Mouse (Mus musculus) kidney, postnatal 4 days (tissue): ENCODE data around the gene Eme2.
"Not testable (repeated sequence)": the region's sequence is repeated elsewhere in the genome, so short reads cannot be mapped to it uniquely, and the experiment has no call there.

Source experiments
- DNase-seq, 2 experiments: peaks; one replicate each; pipeline ENCODE4 v3.0.0; 2021; ENCODE audit warnings: mixed read lengths in 2 of 2

The Eme2 gene

DNA sequence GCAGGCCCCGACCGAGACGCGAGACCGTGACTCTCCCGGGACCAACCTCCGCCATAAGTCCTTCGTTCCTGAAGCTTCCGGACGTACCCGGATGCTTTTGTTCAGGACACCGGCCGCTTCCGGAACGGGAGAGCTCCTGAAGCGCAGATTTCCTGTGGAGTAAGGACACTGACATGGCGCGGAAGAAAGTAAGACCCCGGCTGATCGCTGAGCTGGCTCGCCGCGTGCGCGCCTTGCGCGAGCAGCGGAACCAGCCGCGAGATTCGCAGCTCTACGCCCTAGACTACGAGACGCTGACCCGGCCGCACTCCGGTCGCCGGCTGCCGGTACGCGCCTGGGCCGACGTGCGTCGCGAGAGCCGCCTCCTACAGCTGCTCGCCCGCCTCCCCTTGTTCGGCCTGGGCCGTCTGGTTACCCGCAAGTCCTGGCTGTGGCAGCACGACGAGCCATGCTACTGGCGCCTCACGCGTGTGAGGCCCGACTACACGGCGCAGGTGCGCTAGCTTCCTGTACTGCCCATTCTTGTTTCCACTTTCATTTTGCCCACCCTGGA lies at the start of gene Eme2, which contains the start of gene Mrps34:
Gene Eme2, minus strand, starts transcription at position 93 of the 553 bp plus-strand sequence.
Gene Mrps34, plus strand, starts transcription at position 122 of the 553 bp plus-strand sequence.
- peak; percentile 89 to 92 for DNase-seq

DNA sequence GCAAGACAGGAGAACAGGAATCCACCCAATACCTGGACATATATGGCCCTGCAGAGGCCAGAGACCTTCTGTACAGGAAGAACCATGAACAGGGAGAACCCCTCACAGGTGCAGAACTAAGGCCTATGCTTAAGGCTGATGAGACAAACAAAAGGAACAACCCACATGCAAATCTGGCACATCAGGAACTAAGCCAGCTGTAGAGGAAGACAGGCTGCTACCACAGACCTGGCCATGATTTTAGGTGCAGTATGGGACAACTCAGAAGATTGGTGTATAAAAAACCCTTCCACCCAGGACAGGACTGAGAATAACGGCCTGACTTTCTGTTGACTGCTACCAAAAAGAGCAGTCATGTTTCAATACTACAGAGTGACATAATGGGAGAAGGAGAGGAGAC lies 48.7 kb upstream of the Eme2 start:
- not testable (repeated sequence) for DNase-seq

DNA sequence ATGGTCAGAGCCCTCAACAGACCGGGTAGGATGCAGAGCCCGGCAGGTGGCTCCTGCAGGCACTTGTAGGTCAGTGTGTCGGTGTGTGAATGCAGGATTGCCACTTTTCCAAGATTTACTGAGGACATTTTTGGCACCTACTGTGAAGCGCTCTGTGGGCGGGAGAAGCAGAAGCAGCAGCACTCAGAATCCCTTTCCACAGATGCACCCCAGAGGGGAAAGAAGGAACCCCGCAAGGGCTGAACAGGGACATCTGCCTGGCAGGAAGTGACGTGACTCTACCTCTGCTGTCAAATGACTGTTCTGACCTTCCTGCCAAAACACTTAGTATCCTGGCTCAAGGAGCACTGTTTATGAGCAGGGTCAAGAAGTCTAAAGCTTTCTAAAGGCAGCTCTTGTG lies 48.1 kb upstream of the Eme2 start:
- DNase-seq = no peak

DNA sequence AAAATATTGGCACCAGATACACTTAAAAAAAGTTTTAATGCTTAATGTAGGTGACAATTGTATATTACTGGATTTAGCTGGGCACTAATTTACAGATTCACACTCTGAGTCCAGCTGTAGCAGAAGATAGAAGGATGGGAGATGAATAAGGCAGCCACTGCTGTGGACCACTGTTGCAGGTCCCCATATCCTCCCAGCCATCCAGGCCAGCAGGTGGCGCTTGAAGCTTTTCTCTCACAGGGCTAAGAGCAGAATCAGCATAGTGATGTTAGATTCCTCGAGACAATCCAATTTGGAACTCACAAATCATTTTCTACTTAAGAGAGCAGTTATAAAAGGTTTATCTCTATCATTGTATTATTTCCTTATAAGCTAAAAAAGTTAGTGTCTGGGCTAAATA lies 47.6 kb upstream of the Eme2 start:
- peak; percentile 74 to 80 for DNase-seq

DNA sequence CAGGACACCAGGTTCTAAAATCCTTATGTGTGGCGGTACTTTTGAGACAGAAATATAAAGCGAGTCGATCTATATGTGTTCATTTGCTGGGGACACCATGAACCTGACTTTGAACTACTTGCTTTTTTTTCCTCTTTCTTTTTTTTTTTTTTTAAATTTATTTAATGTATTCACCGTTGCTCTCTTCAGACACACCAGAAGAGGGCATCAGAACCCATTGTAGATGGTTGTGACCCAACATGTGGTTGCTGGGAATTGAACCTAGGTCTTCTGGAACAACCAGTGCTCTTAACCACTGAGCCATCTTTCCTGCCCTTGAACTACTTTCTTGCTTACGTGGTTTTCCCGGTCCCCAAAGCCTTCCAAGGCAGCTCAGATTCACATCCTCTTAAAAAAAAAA lies 42.4 kb upstream of the Eme2 start:
- DNase-seq = no peak

DNA sequence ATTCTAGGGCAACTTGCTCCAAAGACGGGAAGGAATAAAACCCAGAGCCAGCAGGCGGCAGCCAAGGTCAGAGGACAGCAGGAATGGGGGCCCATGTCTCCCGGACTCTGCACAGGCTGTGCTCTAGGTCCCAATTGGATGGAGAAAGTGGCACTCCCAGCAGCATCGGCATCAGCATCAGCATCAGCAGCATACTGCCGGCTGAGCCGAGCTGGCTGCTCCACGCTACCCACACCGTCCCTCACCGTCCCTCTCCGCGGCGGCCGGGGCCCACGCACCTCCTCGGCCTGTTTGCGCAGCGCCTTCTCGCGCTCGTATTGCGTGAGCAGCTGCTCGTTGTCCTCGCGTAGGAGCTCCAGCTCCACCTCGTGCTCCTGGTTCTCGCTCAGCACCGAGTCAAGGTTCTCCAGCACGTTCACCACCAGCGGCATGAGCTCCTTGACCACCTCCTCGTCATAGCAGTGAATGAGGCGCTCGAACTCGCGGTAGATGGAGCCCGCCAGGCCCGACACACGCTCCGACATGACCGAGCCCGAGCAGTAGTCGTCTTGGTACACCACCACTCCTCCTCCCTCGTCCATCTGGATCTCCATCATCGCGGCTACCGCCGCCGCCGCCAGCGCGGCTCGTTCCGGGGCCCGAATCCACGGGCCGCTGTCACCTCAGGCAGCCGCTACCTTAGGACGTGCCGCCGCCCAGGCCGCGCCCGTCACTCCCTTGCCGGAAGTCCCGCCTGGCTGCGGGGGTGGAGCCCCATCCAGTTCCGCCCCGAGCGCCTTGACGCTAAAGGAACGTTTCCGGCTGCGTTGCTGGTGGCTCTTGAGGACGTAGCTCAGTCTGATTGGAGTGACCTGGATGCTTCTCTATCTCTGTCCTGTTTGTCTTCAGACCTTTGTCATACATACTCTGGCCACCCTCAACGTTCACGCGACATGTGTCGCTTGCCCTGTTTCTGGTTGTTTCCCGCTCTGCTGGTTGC lies 41.7 kb upstream of the Eme2 start, which contains the start of gene Mapk8ip3:
Gene Mapk8ip3, minus strand, starts transcription at position 719 of the 979 bp plus-strand sequence.
- peak; percentile 96 to 97 for DNase-seq

DNA sequence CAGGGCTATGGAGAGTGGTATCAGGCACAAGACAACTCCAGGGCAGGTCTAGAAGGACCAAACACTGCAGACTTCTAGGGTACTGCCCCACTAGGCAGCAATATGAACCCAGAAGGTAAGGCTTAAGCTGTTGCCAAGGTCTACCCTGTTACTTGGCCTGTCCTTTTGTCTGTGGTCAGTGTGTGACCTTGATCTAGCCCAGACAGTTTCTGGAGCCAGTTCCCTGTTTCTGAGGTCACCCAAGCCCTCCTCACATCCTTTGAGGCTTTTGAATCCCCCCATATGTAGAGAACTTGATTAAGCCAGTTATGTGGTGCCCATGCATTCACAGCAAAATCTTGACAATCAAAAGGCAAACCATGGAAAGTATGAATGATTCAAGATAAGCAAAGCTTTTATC lies 40.8 kb upstream of the Eme2 start:
- DNase-seq = no peak

DNA sequence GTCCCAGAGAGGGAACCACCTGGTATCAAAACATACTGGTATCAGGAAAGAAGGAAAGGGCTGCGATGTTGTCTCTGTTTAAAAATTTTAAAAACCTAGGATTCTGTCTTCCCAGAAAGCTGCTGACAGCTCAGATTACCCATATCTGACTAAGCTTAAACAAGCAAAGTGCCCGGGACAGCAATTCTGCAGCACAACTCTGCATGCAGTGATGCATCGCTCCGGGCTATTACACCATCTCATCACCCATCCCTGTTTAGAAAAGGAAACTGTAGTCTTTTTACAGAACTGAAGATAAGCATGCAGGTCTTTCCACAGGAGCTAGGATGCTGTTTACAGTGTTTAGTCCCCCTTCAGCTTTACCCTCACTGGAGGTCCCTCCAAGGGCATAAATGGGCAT lies 40.0 kb upstream of the Eme2 start:
- no peak for DNase-seq

DNA sequence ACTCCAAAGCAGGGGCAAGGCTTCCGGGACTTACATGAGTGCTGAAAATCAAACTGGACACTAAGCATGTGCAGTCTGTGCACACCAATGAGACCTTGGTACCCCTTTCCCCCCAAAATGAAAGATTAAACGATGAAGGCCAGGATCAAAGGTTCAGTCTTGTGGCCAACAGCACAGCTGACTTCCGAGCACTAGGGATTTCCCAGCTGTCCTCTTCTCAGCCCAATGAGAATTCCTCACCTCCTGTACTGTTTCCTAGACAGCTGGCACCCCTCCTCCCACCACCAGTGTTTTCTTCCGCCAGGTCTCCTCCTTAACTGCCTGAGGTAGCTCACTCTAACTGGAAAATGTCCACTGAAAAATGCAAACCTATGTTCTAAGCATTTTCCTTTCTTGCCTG lies 38.3 kb upstream of the Eme2 start:
- no peak for DNase-seq

DNA sequence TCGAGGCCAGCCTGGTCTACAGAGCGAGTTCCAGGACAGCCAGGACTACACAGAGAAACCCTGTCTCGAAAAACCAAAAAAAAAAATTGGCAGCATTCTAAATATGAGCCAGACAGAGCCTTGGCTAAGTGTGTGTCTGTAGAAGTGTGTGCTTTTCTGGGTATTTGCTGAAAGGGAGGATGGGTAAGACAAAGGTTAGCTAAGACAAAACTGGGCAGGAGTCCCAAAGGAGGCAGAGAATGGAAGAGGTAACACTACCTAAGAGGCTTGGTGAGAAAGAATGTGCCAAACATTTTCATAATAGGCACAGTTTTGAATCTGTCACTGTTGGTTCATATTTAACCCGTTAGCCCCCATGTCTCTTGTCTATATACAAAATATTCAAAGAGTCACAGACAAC lies 37.5 kb upstream of the Eme2 start:
- DNase-seq = no peak

DNA sequence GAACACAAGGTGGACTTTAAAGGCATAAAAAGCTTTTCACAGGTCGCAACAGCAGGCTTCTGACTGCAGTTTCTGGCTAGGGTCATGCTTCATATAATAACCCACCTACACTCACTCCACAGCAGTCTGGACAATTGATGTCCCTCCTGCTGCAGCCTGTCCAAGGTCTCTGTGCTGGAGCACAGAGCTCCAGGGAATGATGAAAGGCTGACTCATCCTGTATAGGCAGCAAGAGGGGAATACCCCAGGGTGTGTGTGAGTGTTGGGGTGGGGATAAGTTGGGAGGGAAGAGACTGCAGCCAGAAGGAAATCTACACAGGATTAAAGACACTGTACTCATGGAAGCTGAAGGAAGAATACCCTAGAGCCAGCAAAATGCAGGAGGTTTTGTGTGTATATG lies 34.6 kb upstream of the Eme2 start:
- DNase-seq = no peak

DNA sequence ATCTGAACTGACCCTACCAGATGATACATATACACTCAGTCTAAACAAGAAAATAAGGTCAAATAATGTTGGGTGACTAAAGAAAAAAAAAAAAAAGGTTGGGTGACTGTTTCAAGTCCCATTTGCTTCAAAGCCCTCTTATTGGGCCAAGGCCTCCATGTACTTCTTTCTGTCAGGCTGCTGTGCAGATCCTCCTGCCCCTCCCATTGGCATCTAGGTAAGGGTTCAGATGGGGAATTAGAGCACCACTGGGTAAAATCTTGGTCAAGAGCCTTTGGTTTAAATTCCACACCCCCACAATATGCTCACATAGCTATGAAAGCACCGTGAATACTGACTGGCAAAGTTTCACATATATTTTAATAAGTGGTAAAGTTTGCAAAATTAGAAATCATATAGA lies 28.4 kb upstream of the Eme2 start:
- no peak for DNase-seq

DNA sequence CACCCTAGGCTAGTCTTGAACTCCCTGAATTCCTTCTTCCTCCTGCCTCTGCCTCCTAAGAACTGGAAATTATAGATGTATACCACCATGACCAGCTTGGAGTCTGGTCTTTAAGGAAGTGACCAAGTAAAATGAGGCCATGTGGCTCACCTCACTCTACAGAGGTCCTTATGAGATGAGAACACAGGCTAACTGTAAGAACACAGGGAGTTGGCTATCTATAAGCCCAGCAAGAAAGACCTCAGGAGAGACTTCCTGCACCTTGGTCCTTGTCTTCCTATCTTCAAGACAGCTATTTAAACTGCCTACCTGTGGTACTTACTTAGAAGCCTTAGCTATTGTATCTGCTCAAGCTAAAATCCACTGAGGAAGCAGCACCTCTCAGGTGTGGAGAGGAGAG lies 19.1 kb upstream of the Eme2 start:
- DNase-seq = no peak

DNA sequence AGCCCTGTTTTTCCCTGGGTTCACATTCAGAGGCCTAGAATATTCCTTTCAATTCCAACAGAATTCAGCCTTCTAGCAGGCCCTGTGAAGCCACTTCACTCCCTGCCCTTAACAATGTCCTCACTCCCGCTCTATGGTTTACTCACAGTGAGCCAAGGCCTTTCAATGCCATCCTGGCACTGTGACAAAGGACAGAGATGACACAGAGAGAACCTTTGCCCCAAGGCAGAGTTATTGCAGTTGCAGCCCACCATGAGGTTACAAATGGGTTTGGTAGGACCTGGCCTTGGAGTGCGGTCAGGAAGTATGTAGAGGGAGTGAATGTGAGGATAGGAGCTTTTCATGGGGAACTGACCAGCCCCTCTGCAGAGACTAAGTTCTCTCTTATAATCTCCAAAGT lies 12.7 kb upstream of the Eme2 start:
- DNase-seq = no peak

DNA sequence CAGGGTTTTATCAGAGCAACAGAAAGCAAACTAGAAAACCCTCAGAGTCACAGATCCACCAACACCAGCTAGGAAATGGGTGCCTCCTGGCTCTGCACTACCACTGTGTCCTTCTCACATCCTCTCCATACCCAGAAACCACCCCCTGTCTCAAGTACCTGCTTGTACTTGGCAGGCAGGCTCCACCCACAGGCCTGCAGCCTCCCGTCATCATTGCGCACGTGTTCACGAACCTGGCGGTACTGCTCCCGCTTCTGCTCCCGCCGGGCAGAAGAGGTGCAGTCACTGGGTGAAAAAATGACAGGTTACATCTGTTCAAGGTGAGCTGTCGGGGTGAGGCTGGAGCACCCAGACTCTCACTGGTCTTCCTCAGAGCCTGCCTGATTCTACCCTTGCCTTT lies 8.9 kb upstream of the Eme2 start:
- DNase-seq = no peak

DNA sequence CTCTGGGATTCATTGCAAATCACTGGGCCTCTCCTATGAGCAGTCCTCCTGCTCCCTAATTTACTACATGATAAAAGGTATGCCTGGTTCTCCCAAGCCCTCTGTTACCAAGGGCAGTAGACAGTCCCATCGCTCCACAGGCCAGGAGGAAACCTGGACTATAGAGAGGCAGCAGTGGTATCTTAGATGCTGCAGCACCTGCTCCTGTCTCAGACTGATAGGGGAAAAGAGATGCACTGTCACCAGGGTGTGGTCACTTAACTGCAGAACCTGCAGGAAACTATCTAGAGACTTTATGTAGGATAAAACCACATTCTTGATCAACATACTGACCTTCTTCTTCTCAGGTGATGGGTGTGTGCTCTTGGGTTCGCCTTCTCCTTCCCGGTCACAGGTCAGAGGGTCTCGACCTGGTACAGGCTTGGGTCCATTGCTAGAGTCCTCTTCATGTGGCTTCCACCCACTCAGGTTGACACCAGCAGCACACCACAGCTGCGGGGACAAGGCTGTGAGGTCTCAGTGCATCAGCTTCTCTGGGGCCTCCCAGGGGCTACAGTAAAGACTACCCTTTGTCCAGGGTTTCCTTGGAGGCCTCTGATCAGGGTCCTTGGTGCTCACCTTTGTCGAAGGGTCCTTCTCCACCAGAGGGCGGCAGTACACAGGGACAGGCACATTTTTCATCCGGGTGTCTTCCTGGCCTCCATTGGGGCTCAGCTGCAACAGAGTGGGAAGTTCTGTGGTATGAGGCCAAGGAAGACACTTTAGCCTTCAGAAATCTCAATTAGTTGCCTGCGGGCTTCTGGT lies 8.0 kb upstream of the Eme2 start:
- DNase-seq = peak; percentile 64 to 69

DNA sequence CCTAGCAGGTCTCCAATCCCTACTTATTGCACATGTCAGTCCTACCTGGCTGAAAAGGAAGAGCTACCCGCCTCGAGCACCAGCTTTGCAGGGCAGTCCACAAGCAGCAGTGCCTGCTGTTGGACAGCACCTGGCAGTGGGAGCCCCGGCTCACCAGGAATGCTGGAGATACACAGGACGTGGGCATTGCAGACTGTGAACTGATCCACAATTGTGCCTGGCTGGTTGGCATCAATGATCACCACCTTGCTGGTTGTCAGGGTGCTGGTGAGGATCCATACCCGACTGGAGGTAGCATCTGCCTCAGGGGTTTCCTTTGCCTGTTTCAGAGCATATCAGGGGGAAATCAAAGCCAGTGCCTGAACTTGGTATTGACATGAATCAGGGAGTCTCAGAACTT lies 7.2 kb upstream of the Eme2 start:
- DNase-seq = no peak

DNA sequence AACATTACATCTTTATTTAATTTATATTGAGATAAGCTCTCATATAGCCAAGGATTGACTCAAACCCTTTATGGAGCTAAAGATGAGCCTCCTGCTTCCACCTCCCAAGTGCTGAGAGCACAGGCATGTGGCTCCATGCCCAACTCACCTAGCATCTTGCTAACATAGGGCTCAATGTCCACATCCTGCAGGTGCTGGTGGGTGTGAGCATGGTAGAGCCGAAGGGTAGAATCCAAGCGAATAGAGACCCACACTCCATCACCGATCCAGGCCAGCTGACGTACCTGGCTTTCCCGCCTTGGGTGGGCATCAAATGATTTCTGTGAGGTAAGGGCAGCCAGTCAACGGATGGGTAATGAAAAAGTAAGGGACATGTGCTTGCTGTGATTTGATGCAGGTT lies 5.1 kb upstream of the Eme2 start:
- no peak for DNase-seq

DNA sequence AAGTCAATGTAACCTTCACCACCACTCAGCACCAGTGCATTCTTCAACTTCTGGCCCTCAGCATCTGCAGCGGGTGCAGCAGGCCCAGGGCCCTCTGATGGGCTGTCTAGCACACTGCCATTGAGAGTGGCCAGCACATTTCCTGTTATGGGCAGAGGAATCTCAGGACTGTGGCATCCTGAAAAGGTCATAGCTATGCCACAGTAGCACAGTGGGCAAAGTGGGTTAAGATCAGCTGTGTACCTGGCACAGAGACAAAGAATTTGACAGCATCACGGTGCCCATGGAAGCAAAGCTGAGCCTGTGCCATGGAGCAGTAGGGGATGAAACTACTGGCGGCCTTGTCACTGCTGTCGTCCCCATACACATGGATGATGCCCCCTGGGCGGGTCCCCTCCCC lies 4.3 kb upstream of the Eme2 start:
- DNase-seq = no peak

DNA sequence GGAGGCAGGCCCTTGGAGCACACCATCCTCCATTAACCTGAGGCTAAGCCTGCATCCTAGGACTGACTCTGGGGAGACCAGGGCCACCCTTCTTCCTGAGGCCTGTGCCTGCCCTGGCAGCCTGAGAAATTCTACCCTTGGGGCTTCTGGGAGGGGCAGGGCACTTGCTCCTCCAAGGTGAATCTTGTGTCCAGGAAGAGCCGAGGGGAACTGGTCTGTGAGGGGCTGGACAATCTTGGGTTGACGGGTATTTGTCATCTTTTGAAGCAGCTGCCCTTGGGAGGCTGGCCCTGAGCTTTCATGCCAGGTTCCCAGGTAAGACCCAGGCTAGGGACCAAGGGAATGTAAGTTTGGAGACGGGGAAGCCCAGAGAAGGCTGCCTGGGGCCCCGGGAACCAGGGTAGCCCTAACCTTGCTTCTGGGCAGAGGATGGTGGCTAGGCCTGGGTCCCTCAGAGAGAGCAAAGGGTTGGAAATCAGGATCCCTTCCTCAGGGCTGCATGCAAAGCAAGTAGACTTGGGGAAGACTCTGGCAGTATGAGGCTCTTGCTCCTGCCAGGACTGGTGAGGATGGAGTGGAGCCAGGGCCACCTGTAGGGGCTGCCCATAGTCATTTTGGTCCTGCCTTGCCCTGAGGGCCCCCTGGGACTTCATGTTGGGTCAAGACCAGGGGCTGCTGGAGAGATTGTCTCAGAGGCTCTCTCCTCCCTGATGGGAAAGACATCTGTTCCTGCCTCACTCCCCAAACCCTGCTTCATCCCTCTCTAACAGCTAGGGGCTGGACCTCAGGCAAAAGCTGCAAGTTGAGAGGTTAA lies 3.4 kb upstream of the Eme2 start:
- no peak for DNase-seq

DNA sequence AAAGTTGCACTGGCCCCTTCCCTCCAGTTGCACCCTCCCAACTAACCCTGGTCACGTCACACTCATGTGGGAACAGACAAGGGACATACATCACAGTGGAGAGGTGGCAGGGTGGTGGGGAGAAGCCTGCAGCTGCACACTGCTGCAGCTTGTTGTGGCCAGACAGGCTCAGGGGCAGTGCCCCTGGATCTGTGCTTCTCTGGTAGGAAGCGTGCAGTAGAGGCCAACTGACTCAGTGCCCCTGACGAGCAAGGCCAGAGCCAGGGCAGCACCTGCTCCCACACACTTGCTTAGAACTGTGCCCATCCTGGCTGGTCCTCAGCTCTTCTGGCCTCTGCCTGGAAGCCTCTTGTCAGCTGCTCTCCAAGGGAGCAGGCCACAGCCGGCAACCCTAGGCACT lies 2.7 kb upstream of the Eme2 start:
- no peak for DNase-seq

DNA sequence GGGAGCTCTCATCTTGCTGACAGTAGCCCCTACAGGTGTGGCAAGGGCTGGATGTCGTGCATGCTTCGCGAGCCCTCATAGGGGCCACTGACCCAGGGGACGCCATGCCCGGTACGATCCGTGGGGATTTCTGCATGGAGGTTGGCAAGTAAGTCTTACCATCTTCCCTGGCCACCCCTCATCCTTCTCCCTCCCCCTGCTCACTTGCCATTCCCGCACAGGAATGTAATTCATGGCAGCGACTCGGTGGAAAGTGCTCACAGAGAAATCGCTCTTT lies 2.0 kb upstream of the Eme2 start:
- DNase-seq = no peak
